Mouse (Mus musculus): ENCODE data around the gene Nit1.

GRCm38 (mm10) chr1:171382096-171382620, 36.7 kb upstream of the Nit1 start:
- TF ChIP-seq CTCF (IDR thresholded peaks at IDR 0.05; ENCODE audit: low read depth): peak; percentile 28
- TF ChIP-seq EP300 (IDR thresholded peaks at IDR 0.05; ENCODE audit: low read depth): no peak
